Mouse (Mus musculus) stomach, postnatal 0 days (tissue): ENCODE data around the gene Esm1. TPM values are rescaled to one million over a fixed set of nuclear protein-coding genes. Genes with fewer than 3 reads are reported as not detected.

Source experiments
- ATAC-seq: fragments of 200-750 bp; cut with Nextera tagmentation; 2 replicates; pipeline ENCODE4 v1.8.0; 2017; ENCODE audit not compliant: low FRiP score, low TSS enrichment
- DNase-seq: peaks from one replicate; pipeline ENCODE4 v3.0.0-alpha.2; 2016; ENCODE audit warnings: low spot score
- H3K27ac ChIP-seq: fragments of 300-500 bp; sonication (generic); replicated peaks from 2 replicates; pipeline ENCODE4 v1.5.1; 2014; ENCODE audit warnings: mild to moderate bottlenecking, control low read depth
- H3K27me3 ChIP-seq: fragments of 300-500 bp; sonication (generic); 2 replicates; pipeline ENCODE4 v1.6.1; 2014; ENCODE audit warnings: low read length; ENCODE audit not compliant: control insufficient read depth, insufficient read depth
- H3K36me3 ChIP-seq: fragments of 300-500 bp; sonication (generic); 2 replicates; pipeline ENCODE4 v1.6.1; 2014; ENCODE audit warnings: low read length, mixed read lengths; ENCODE audit not compliant: control insufficient read depth, insufficient read depth
- H3K4me1 ChIP-seq: fragments of 300-500 bp; sonication (generic); replicated peaks from 2 replicates; pipeline ENCODE4 v1.6.1; 2014; ENCODE audit warnings: antibody characterized with exemption; ENCODE audit not compliant: control insufficient read depth, insufficient read depth
- H3K4me2 ChIP-seq: fragments of 300-500 bp; sonication (generic); replicated peaks from 2 replicates; pipeline ENCODE4 v1.6.1; 2014; ENCODE audit warnings: low read depth, mild to moderate bottlenecking, control low read depth, moderate library complexity
- H3K4me3 ChIP-seq: fragments of 300-500 bp; sonication (generic); 2 replicates; pipeline ENCODE4 v1.5.1; 2014; ENCODE audit warnings: low read depth, low read length, control low read depth
- H3K9ac ChIP-seq: fragments of 300-500 bp; sonication (generic); 2 replicates; pipeline ENCODE4 v1.6.1; 2014; ENCODE audit warnings: mild to moderate bottlenecking, low read length, control low read depth, mixed read lengths
- H3K9me3 ChIP-seq: fragments of 300-500 bp; sonication (generic); 2 replicates; pipeline ENCODE4 v1.6.1; 2016; ENCODE audit warnings: low read length; ENCODE audit not compliant: control insufficient read depth
- CTCF ChIP-seq: IDR thresholded peaks from 2 replicates; pipeline ENCODE4 v1.5.1; 2016; ENCODE audit warnings: antibody characterized with exemption, low read depth, mild to moderate bottlenecking, moderate library complexity
- EP300 ChIP-seq: optimal IDR thresholded peaks from 2 replicates; pipeline ENCODE3; 2016; ENCODE audit warnings: antibody characterized with exemption
- WGBS: fragments of 180-500 bp; shearing (Covaris S2); extraction: QIAGEN DNeasy Blood & Tissue Kit; methylation state at CpG from one replicate; pipeline ENCODE4 v1.1.7; 2014; 5-methylcytosine and 5-hydroxymethylcytosine counted together
- polyA plus RNA-seq: library from polyadenylated mRNA; unstranded; fragments of >200 nt; fragmentation: Nextera tagmentation; extraction: Ambion mirVana; gene quantifications from 2 replicates; pipeline ENCODE4 v1.2.1, GENCODE M21; 2015

Gene Esm1
- polyA plus RNA-seq, 1 experiment from 2014 or later = 0.75 TPM

GRCm38 (mm10) chr13:113183720-113184119 lies 25.7 kb upstream of the Esm1 start:
- ATAC-seq (no peak), DNase-seq (no peak)
- Histone ChIP-seq H3K4me2 (no peak overlapping the region), H3K27ac (no peak overlapping the region), H3K4me1 (no peaks in the 10 kb centered on the region), H3K27me3 (no peaks in the 10 kb centered on the region), H3K36me3 (no peaks in the 10 kb centered on the region), H3K9ac (no peak overlapping the region), H3K9me3 (no peaks in the 10 kb centered on the region), H3K4me3 (no peak overlapping the region)
- WGBS = 75% methylated on average over 4 of the region's 4 CpGs
- TF ChIP-seq CTCF = no peak
- no peak for TF ChIP-seq EP300

GRCm38 (mm10) chr13:113196808-113197674 lies 12.4 kb upstream of the Esm1 start:
- no peaks in the 10 kb centered on the region for H3K4me1 ChIP-seq
- H3K27me3 ChIP-seq = no peaks in the 10 kb centered on the region
- TF ChIP-seq CTCF (no peak), EP300 (no peak)
- no peak overlapping the region for H3K27ac ChIP-seq
- H3K4me2 ChIP-seq = no peak overlapping the region
- H3K4me3 ChIP-seq = no peak overlapping the region
- 53% methylated on average over 13 of the region's 13 CpGs for WGBS
- no peak for ATAC-seq
- H3K9me3 ChIP-seq = no peaks in the 10 kb centered on the region
- no peak overlapping the region for H3K9ac ChIP-seq
- H3K36me3 ChIP-seq = no peaks in the 10 kb centered on the region
- no peak for DNase-seq

- Histone ChIP-seq H3K4me2 (no peak overlapping the region), H3K27ac (no peak overlapping the region), H3K4me3 (no peak overlapping the region), H3K27me3 (no peaks in the 10 kb centered on the region), H3K36me3 (no peaks in the 10 kb centered on the region), H3K4me1 (no peaks in the 10 kb centered on the region), H3K9ac (no peak overlapping the region), H3K9me3 (no peaks in the 10 kb centered on the region)
- DNase-seq (no peak), ATAC-seq (no peak)
- TF ChIP-seq CTCF (no peak), EP300 (no peak)
- WGBS = 79% methylated on average over 9 of the region's 9 CpGs
Observed at GRCm38 (mm10) chr13:113197872-113198502, 11.5 kb upstream of the Esm1 start.

- Histone ChIP-seq H3K4me3 (no peak overlapping the region), H3K9ac (no peak overlapping the region), H3K4me1 (no peaks in the 10 kb centered on the region), H3K36me3 (no peaks in the 10 kb centered on the region), H3K27ac (no peak overlapping the region), H3K4me2 (no peak overlapping the region), H3K9me3 (no peaks in the 10 kb centered on the region), H3K27me3 (no peaks in the 10 kb centered on the region)
- no peak for TF ChIP-seq CTCF
- no peak for TF ChIP-seq EP300
- no peak for DNase-seq
- 56% methylated on average over 3 of the region's 3 CpGs for WGBS
- ATAC-seq = no peak
Observed at GRCm38 (mm10) chr13:113199331-113199730, 10.1 kb upstream of the Esm1 start.

GRCm38 (mm10) chr13:113200726-113201125 lies 8.7 kb upstream of the Esm1 start:
- H3K27ac ChIP-seq = no peak overlapping the region
- no peaks in the 10 kb centered on the region for H3K36me3 ChIP-seq
- ATAC-seq (no peak), DNase-seq (no peak)
- no peaks in the 10 kb centered on the region for H3K9me3 ChIP-seq
- no peaks in the 10 kb centered on the region for H3K4me1 ChIP-seq
- no peak overlapping the region for H3K4me3 ChIP-seq
- H3K9ac ChIP-seq = no peak overlapping the region
- H3K4me2 ChIP-seq = no peak overlapping the region
- 66% methylated on average over 8 of the region's 8 CpGs for WGBS
- TF ChIP-seq CTCF = no peak
- TF ChIP-seq EP300 = no peak
- H3K27me3 ChIP-seq = no peaks in the 10 kb centered on the region

- H3K27ac ChIP-seq = no peak overlapping the region
- H3K4me3 ChIP-seq = no peak overlapping the region
- 75% methylated on average over 2 of the region's 2 CpGs for WGBS
- no peaks in the 10 kb centered on the region for H3K27me3 ChIP-seq
- H3K9me3 ChIP-seq = no peaks in the 10 kb centered on the region
- DNase-seq = no peak
- no peak overlapping the region for H3K4me2 ChIP-seq
- no peaks in the 10 kb centered on the region for H3K4me1 ChIP-seq
- TF ChIP-seq EP300 (no peak), CTCF (no peak)
- no peak for ATAC-seq
- no peak overlapping the region for H3K9ac ChIP-seq
- no peaks in the 10 kb centered on the region for H3K36me3 ChIP-seq
Observed at GRCm38 (mm10) chr13:113201631-113202030, 7.8 kb upstream of the Esm1 start.
